Mouse (Mus musculus) limb, embryonic 13.5 days (tissue): ENCODE measurements around the gene Taf6. TPM values are rescaled to one million over a fixed set of nuclear protein-coding genes. Genes with fewer than 3 reads are reported as not detected.

Experiments used
- ATAC-seq: fragments of 200-750 bp; cut with Nextera tagmentation; 2 replicates; pipeline ENCODE4 v1.8.0; 2017; ENCODE audit warnings: low read depth, moderate number of reproducible peaks, moderate TSS enrichment; ENCODE audit not compliant: low FRiP score
- H3K27ac ChIP-seq: fragments of 300-500 bp; sonication (generic); 2 replicates; pipeline ENCODE4 v1.5.1; 2015; ENCODE audit warnings: inconsistent platforms, mild to moderate bottlenecking, moderate library complexity
- H3K27me3 ChIP-seq: fragments of 300-500 bp; sonication (generic); 2 replicates; pipeline ENCODE4 v1.6.1; 2015; ENCODE audit warnings: mild to moderate bottlenecking, inconsistent platforms
- H3K36me3 ChIP-seq: fragments of 300-500 bp; sonication (generic); 2 replicates; pipeline ENCODE4 v1.6.1; 2015; ENCODE audit warnings: inconsistent platforms, mild to moderate bottlenecking, moderate library complexity
- H3K4me1 ChIP-seq: fragments of 300-500 bp; sonication (generic); 2 replicates; pipeline ENCODE4 v1.6.1; 2015; ENCODE audit warnings: inconsistent platforms
- H3K4me2 ChIP-seq: fragments of 300-500 bp; sonication (generic); replicated peaks from 2 replicates; pipeline ENCODE4 v1.6.1; 2015; ENCODE audit warnings: inconsistent platforms, mild to moderate bottlenecking, moderate library complexity
- H3K4me3 ChIP-seq: fragments of 300-500 bp; sonication (generic); 2 replicates; pipeline ENCODE4 v1.5.1; 2015; ENCODE audit warnings: moderate library complexity, mild to moderate bottlenecking, inconsistent platforms
- H3K9ac ChIP-seq: fragments of 300-500 bp; sonication (generic); 2 replicates; pipeline ENCODE4 v1.6.1; 2015; ENCODE audit warnings: mild to moderate bottlenecking, inconsistent platforms
- H3K9me3 ChIP-seq: fragments of 300-500 bp; sonication (generic); 2 replicates; pipeline ENCODE4 v1.6.1; 2016; ENCODE audit warnings: inconsistent platforms
- WGBS: fragments of 180-500 bp; shearing (Covaris S2); methylation state at CpG from one replicate; pipeline ENCODE4 v1.1.7; 2015; 5-methylcytosine and 5-hydroxymethylcytosine counted together
- polyA plus RNA-seq: library from polyadenylated mRNA; unstranded; fragments of >200 nt; fragmentation: Nextera tagmentation; extraction: Ambion mirVana; gene quantifications from 2 replicates; pipeline ENCODE4 v1.2.1, GENCODE M21; 2015

The Taf6 gene
- polyA plus RNA-seq, 1 experiment from 2014 or later, result 106 TPM

GRCm38 (mm10) chr5:138163610-138164009 lies 23.6 kb downstream of the Taf6 start:
- no peak overlapping the region; the same call in 1 of the 2 replicates for H3K27ac ChIP-seq
- H3K4me2 ChIP-seq, result no peak overlapping the region
- H3K36me3 ChIP-seq, result peaks cover 66% of the 10 kb centered on the region
- no peak for ATAC-seq
- H3K9me3 ChIP-seq, result no peaks in the 10 kb centered on the region
- H3K27me3 ChIP-seq, result no peaks in the 10 kb centered on the region
- 69% methylated on average over 10 of the region's 10 CpGs for WGBS
- H3K4me3 ChIP-seq, result no peak overlapping the region
- H3K9ac ChIP-seq, result 0 out of 2 replicates have a peak overlapping the region, but pooled peaks have one; percentile 19
- H3K4me1 ChIP-seq, result peaks cover 19% of the 10 kb centered on the region

GRCm38 (mm10) chr5:138163046-138163445 lies 24.2 kb downstream of the Taf6 start:
- no peak overlapping the region for H3K9ac ChIP-seq
- no peak overlapping the region for H3K4me2 ChIP-seq
- H3K27me3 ChIP-seq, result no peaks in the 10 kb centered on the region
- H3K36me3 ChIP-seq, result peaks cover 60% of the 10 kb centered on the region
- H3K27ac ChIP-seq, result no peak overlapping the region
- no peaks in the 10 kb centered on the region for H3K9me3 ChIP-seq
- ATAC-seq, result no peak
- H3K4me1 ChIP-seq, result peaks cover 19% of the 10 kb centered on the region
- 76% methylated on average over 6 of the region's 6 CpGs for WGBS
- H3K4me3 ChIP-seq, result no peak overlapping the region

- Histone ChIP-seq H3K27ac (peak within 1 kb of the TSS; percentile 77; the same call in 1 of the 2 replicates), H3K36me3 (peaks cover 41% of the 10 kb centered on the region), H3K9ac (peak within 1 kb of the TSS; percentile 91), H3K9me3 (no peaks in the 10 kb centered on the region), H3K27me3 (no peaks in the 10 kb centered on the region), H3K4me2 (peak within 1 kb of the TSS; percentile 88), H3K4me1 (peaks cover 19% of the 10 kb centered on the region), H3K4me3 (peak within 1 kb of the TSS; percentile 84)
- under 1% methylated on average over 42 of the region's 42 CpGs for WGBS
- peak; percentile 94 for ATAC-seq
Observed at GRCm38 (mm10) chr5:138160842-138161665, 26.2 kb downstream of the Taf6 start, which contains the start of gene Cops6. Gene Cops6, plus strand, starts transcription at chr5:138161071.

GRCm38 (mm10) chr5:138160224-138160762 lies 27.0 kb downstream of the Taf6 start:
- Histone ChIP-seq H3K27ac (no peak overlapping the region), H3K36me3 (peaks cover 33% of the 10 kb centered on the region), H3K4me1 (peaks cover 19% of the 10 kb centered on the region), H3K9me3 (no peaks in the 10 kb centered on the region), H3K4me2 (peak overlapping the region; percentile 88), H3K27me3 (no peaks in the 10 kb centered on the region), H3K4me3 (peak overlapping the region; percentile 84), H3K9ac (peak overlapping the region; percentile 50)
- no peak for ATAC-seq
- WGBS, result 72% methylated on average over 7 of the region's 7 CpGs

- Histone ChIP-seq H3K9me3 (no peaks in the 10 kb centered on the region), H3K27me3 (no peaks in the 10 kb centered on the region), H3K4me2 (peak within 1 kb of the TSS; percentile 81), H3K4me3 (peak within 1 kb of the TSS; percentile 79), H3K27ac (peak within 1 kb of the TSS; percentile 90), H3K36me3 (peaks cover 28% of the 10 kb centered on the region), H3K9ac (peak within 1 kb of the TSS; percentile 92), H3K4me1 (peaks cover 12% of the 10 kb centered on the region)
- WGBS, result under 1% methylated on average over 31 of the region's 31 CpGs
- ATAC-seq, result peak; percentile 96
Observed at GRCm38 (mm10) chr5:138155443-138155976, 31.7 kb downstream of the Taf6 start, which contains the start of gene Zfp113. Gene Zfp113, minus strand, starts transcription at chr5:138155744.

GRCm38 (mm10) chr5:138154390-138154789 lies 32.9 kb downstream of the Taf6 start:
- peak overlapping the region; percentile 81 for H3K4me2 ChIP-seq
- no peak overlapping the region for H3K27ac ChIP-seq
- peak overlapping the region; percentile 92 for H3K9ac ChIP-seq
- WGBS, result 89% methylated on average over 3 of the region's 3 CpGs
- peaks cover 10% of the 10 kb centered on the region for H3K4me1 ChIP-seq
- no peak for ATAC-seq
- no peaks in the 10 kb centered on the region for H3K9me3 ChIP-seq
- H3K27me3 ChIP-seq, result no peaks in the 10 kb centered on the region
- H3K4me3 ChIP-seq, result peak overlapping the region; percentile 79
- H3K36me3 ChIP-seq, result peaks cover 33% of the 10 kb centered on the region

GRCm38 (mm10) chr5:138138585-138138984 lies 48.7 kb downstream of the Taf6 start:
- peaks cover 40% of the 10 kb centered on the region for H3K36me3 ChIP-seq
- 80% methylated on average over 4 of the region's 4 CpGs for WGBS
- H3K4me1 ChIP-seq, result no peaks in the 10 kb centered on the region
- H3K4me2 ChIP-seq, result no peak overlapping the region
- ATAC-seq, result no peak
- H3K27me3 ChIP-seq, result no peaks in the 10 kb centered on the region
- no peak overlapping the region for H3K4me3 ChIP-seq
- H3K9me3 ChIP-seq, result no peaks in the 10 kb centered on the region
- no peak overlapping the region for H3K27ac ChIP-seq
- H3K9ac ChIP-seq, result no peak overlapping the region

GRCm38 (mm10) chr5:138137935-138138549 lies 49.2 kb downstream of the Taf6 start:
- Histone ChIP-seq H3K27me3 (no peaks in the 10 kb centered on the region), H3K4me2 (no peak overlapping the region), H3K4me1 (no peaks in the 10 kb centered on the region), H3K4me3 (no peak overlapping the region), H3K9me3 (no peaks in the 10 kb centered on the region), H3K9ac (no peak overlapping the region), H3K27ac (no peak overlapping the region), H3K36me3 (peaks cover 40% of the 10 kb centered on the region)
- WGBS, result 61% methylated on average over 8 of the region's 8 CpGs
- ATAC-seq, result no peak

- Histone ChIP-seq H3K9me3 (no peaks in the 10 kb centered on the region), H3K4me2 (no peak overlapping the region), H3K4me1 (no peaks in the 10 kb centered on the region), H3K9ac (no peak overlapping the region), H3K27me3 (no peaks in the 10 kb centered on the region), H3K27ac (no peak overlapping the region), H3K4me3 (no peak overlapping the region), H3K36me3 (peaks cover 42% of the 10 kb centered on the region)
- WGBS, result 89% methylated on average over 4 of the region's 4 CpGs
- no peak for ATAC-seq
Observed at GRCm38 (mm10) chr5:138137257-138137656, 50.0 kb downstream of the Taf6 start.

- Histone ChIP-seq H3K4me1 (no peaks in the 10 kb centered on the region), H3K4me2 (no peak overlapping the region), H3K27me3 (no peaks in the 10 kb centered on the region), H3K4me3 (no peak overlapping the region), H3K36me3 (peaks cover 81% of the 10 kb centered on the region), H3K9ac (no peak overlapping the region), H3K9me3 (no peaks in the 10 kb centered on the region), H3K27ac (no peak overlapping the region)
- WGBS, result 80% methylated on average over 5 of the region's 5 CpGs
- ATAC-seq, result no peak
Observed at GRCm38 (mm10) chr5:138132425-138133064, 54.7 kb downstream of the Taf6 start.
